Mouse (Mus musculus) heart, embryonic 10.5 days (tissue): Measurements from ENCODE around the gene 1190005I06Rik. TPM values are rescaled to one million over a fixed set of nuclear protein-coding genes. Genes with fewer than 3 reads are reported as not detected.

ENCODE experiments used
- DNase-seq: peaks from one replicate; pipeline ENCODE4 v3.0.0-alpha.2; 2017; ENCODE audit warnings: low spot score
- H3K27ac ChIP-seq: fragments of 300-500 bp; sonication (generic); 2 replicates; pipeline ENCODE4 v1.5.1; 2016; ENCODE audit warnings: mild to moderate bottlenecking
- H3K27me3 ChIP-seq: fragments of 300-500 bp; sonication (generic); 2 replicates; pipeline ENCODE4 v1.6.1; 2016; ENCODE audit warnings: mild to moderate bottlenecking; ENCODE audit not compliant: poor library complexity, insufficient read depth, severe bottlenecking
- H3K36me3 ChIP-seq: fragments of 300-500 bp; sonication (generic); 2 replicates; pipeline ENCODE4 v1.6.1; 2016; ENCODE audit warnings: mild to moderate bottlenecking, moderate library complexity
- H3K4me1 ChIP-seq: fragments of 300-500 bp; sonication (generic); 2 replicates; pipeline ENCODE4 v1.6.1; 2016; ENCODE audit warnings: mild to moderate bottlenecking
- H3K4me3 ChIP-seq: fragments of 300-500 bp; sonication (generic); 2 replicates; pipeline ENCODE4 v1.5.1; 2016; ENCODE audit warnings: mild to moderate bottlenecking, moderate library complexity
- H3K9me3 ChIP-seq: fragments of 300-500 bp; sonication (generic); 2 replicates; pipeline ENCODE4 v1.6.1; 2016; ENCODE audit warnings: mild to moderate bottlenecking, moderate library complexity
- WGBS: fragments of 180-500 bp; shearing (Covaris S2); methylation state at CpG from one replicate; pipeline ENCODE4 v1.1.7; 2016; 5-methylcytosine and 5-hydroxymethylcytosine counted together
- polyA plus RNA-seq: library from polyadenylated mRNA; unstranded; fragments of >200 nt; fragmentation: Nextera tagmentation; extraction: Ambion mirVana; gene quantifications from 2 replicates; pipeline ENCODE4 v1.2.1, GENCODE M21; 2016

1190005I06Rik gene
- polyA plus RNA-seq, 1 experiment from 2014 or later = 7.7 TPM

GRCm38 (mm10) chr8:120563851-120564837 is 83.3 kb downstream of the 1190005I06Rik start:
- Histone ChIP-seq H3K36me3 (peaks cover 46% of the 10 kb centered on the region), H3K4me3 (peak overlapping the region; percentile 30), H3K4me1 (peaks cover 84% of the 10 kb centered on the region), H3K27me3 (no peaks in the 10 kb centered on the region), H3K9me3 (no peaks in the 10 kb centered on the region), H3K27ac (peak overlapping the region; percentile 85)
- peak; percentile 90 for DNase-seq
- WGBS = 25% methylated on average over 20 of the region's 20 CpGs

DNA sequence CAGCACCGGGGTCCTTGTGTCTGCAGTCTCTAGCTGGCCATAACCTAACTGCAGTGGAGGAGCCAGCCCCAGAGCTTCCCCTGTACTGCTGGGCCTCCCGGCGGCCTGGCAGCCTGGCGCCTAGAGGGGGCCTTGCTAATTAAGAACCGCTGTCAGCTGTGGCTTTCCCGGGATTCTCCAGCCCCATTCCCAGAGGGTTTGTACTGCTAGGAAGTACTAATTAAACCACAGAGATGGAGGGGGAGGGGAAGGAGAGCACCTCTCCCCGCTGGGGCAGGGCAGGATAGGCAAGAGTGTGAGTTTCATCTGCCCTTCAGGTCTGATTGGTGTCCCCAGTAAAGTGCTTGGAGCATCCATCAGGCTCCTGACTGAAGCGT is 84.1 kb downstream of the 1190005I06Rik start:
- H3K27ac ChIP-seq = peak overlapping the region; percentile 85
- no peaks in the 10 kb centered on the region for H3K9me3 ChIP-seq
- H3K4me1 ChIP-seq = peaks cover 87% of the 10 kb centered on the region
- WGBS = 11% methylated on average over 8 of the region's 8 CpGs
- peak overlapping the region; percentile 30 for H3K4me3 ChIP-seq
- peaks cover 43% of the 10 kb centered on the region for H3K36me3 ChIP-seq
- no peak for DNase-seq
- H3K27me3 ChIP-seq = no peaks in the 10 kb centered on the region

GRCm38 (mm10) chr8:120562680-120563347 is 84.6 kb downstream of the 1190005I06Rik start:
- peak overlapping the region; percentile 85 for H3K27ac ChIP-seq
- H3K4me3 ChIP-seq = peak overlapping the region; percentile 30
- peaks cover 38% of the 10 kb centered on the region for H3K36me3 ChIP-seq
- H3K27me3 ChIP-seq = no peaks in the 10 kb centered on the region
- DNase-seq = no peak
- no peaks in the 10 kb centered on the region for H3K9me3 ChIP-seq
- WGBS = 69% methylated on average over 18 of the region's 18 CpGs
- H3K4me1 ChIP-seq = peaks cover 93% of the 10 kb centered on the region

GRCm38 (mm10) chr8:120561539-120562435 is 85.6 kb downstream of the 1190005I06Rik start:
- WGBS = 77% methylated on average over 22 of the region's 22 CpGs
- Histone ChIP-seq H3K4me1 (peaks cover 99% of the 10 kb centered on the region), H3K9me3 (no peaks in the 10 kb centered on the region), H3K36me3 (peaks cover 30% of the 10 kb centered on the region), H3K4me3 (no peak overlapping the region), H3K27ac (peak overlapping the region; percentile 85), H3K27me3 (no peaks in the 10 kb centered on the region)
- no peak for DNase-seq

DNA sequence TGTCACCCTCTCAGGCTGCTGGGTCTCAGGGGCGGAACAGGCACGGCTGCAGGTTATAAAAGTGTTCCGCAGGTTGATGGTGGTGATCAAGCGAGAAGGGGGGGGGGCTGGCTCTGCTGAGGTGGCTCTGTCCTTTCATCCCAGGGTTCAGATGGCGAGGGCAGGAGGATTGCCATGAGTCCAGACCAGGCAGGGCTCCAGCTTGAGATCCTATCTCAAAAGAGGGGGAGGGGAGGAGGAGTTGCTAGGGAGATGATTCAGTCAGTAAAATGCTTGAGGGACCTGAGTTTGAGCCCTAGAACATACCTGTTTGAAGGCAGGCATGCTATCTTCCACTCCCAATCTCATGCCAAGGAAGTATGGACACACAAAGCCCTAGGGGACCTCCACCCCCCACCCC is 86.9 kb downstream of the 1190005I06Rik start:
- H3K27ac ChIP-seq = peak overlapping the region; percentile 86
- 71% methylated on average over 5 of the region's 5 CpGs for WGBS

DNA sequence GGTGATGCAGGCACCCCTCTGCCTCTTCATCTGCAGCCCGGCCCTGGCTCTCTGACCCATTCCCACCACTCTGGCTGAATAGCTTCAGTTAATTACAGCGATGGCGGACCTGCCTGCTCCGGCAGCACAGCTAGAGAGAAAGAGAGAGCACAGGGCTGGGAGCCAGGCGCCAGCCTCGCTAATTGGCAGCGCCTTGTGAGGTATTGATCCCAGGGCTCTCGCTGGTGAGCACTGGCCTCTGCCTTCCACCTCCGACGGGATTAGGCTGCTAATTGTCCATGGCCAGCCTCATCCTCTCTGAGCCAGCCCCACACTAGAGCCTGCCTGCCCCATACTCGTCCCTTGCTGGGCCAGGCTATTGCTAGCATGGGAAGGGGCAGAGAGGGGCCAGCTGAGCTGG is 87.8 kb downstream of the 1190005I06Rik start:
- H3K27ac ChIP-seq = peak overlapping the region; percentile 86
- DNase-seq = no peak
- WGBS = 51% methylated on average over 11 of the region's 11 CpGs

More for the DNA sequence above, 86.9 kb downstream of the 1190005I06Rik start:
- Histone ChIP-seq H3K4me1 (peaks cover 99% of the 10 kb centered on the region), H3K4me3 (no peak overlapping the region), H3K9me3 (no peaks in the 10 kb centered on the region), H3K27me3 (no peaks in the 10 kb centered on the region), H3K36me3 (peaks cover 18% of the 10 kb centered on the region)
- DNase-seq = no peak

More for the DNA sequence above, 87.8 kb downstream of the 1190005I06Rik start:
- Histone ChIP-seq H3K4me3 (no peak overlapping the region), H3K4me1 (peaks cover 100% of the 10 kb centered on the region), H3K36me3 (peaks cover 20% of the 10 kb centered on the region), H3K9me3 (no peaks in the 10 kb centered on the region), H3K27me3 (no peaks in the 10 kb centered on the region)

Other genes with a start within 250 kb of the 1190005I06Rik start
- gene Gins2, start 58.3 kb downstream of the 1190005I06Rik start, polyA plus RNA-seq = 106 and 125 TPM in 2 replicates
- 1.9 and 2.8 TPM in 2 replicates for gene Gm27021, start 20.4 kb upstream of the 1190005I06Rik start, polyA plus RNA-seq
- gene Cox4i1, start 20.6 kb upstream of the 1190005I06Rik start, polyA plus RNA-seq = 1,295 and 1,617 TPM in 2 replicates
- gene Emc8, start 20.9 kb upstream of the 1190005I06Rik start, polyA plus RNA-seq = 249 and 314 TPM in 2 replicates
- 2.1 and 4.5 TPM in 2 replicates for gene Irf8, start 88.7 kb upstream of the 1190005I06Rik start, polyA plus RNA-seq